Mouse (Mus musculus) left cerebral cortex, adult 9 months (tissue): Measurements from ENCODE around the gene Foxo4.

Source experiments
- DNase-seq, 2 experiments: peaks; one replicate each; pipeline ENCODE4 v3.0.0; 2022; ENCODE audit warnings: low spot score in 2 of 2

Foxo4 gene

DNA sequence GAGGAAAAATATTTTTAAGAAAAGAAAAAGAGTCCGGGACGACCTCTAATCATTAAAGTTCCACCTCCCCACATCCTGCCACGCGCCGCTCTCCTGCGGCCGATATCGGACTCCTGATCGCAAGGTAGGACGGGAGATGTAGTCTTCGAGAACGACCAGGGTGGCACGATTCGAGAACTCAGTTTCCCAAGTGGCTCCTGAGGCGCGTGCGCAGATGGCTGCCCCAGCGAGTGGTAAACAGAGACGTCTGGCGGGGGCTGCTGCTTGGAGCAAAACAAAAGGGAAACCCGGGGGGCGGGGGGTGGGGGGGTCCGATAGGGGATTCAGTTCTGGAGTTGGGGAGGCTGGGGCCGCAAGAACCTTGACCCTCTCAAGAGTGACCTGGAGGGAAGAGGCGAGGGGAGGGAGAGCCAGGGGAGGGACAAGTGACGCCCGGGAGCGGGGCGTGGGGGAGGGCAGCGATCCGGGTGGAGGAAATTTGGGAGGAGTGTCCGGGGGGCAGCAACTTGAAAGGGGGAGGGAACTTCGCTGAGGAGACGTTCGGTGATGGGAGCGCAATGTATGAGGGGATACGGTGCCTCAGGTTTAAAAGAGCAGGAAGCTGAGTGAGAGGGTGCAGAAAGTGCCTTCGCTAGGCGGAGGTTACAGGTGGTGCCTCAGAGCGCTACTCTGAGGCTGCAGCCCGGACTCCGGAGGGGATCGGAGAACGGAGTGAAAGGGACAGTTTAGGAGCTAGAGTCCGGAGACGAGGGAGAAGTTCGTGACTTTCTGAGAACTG lies at the start of gene Foxo4:
TSS of gene Foxo4 (plus strand) at position 577 of the 778 bp plus-strand sequence.
- peak; percentile 52 to 82 for DNase-seq

DNA sequence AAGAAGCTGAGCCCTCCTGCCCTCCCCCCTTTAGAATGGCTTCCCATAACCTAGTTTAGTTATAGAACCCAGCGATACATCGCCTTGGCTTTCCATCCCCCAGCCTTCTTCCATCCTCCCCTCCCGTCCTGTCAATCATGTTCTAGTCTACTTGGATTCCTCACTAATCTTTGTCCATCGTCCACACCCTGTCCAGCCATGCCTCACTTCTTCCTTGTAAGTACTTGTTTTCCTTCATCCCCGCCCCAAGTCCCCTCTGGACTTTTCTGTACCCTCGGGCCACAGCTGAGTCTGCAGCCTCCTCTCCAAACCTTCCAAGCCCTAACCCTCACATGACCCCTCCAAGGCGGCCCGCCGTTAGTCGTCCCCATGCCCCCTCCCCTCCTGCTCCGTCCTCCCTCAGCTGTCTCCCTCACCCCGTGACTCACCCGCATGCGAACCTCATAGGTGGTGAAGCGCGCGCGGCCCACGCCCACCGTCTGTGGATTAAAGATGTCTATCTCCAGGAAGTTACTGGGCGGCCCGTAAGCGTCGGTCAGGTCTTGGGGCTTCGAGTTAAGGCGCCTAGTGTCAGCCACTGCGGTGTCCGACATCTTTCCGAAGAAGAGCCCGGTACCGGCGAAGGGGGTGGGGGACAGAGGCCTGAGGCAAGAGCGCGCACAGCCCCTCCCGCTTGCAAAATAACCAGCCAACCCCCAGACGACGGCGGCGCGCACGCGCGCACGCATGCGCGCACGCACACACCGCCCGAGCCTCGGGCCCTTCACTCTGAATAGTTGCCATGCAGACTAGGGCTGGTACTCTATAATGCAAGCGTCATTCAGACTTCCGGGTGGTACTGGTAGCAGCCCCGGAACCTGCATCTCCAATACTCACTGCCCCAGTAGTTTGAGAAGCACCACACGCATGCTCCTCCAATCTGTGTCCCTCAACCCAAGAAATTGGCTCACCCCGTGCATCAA lies 32.2 kb upstream of the Foxo4 start, which contains the start of gene Snx12:
TSS of gene Snx12 (minus strand) at position 730 of the 962 bp plus-strand sequence.
- DNase-seq, result peak; percentile 87 to 94

DNA sequence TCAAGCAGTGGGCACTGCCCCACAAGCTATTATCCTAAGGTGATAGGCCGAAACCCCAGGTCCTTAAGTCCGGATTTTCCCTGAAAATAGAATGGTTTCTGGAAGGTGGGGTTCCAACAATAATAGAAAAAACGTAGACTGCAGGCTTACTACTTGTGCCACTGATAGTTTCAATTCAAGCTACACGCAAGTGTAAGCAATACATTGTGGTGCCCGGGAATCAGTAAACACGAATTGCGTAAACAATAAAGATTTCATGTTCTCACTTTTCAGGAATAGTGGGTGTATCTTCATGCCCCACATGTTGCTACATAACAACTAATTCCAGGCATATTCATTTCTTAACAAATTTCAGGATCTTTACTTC lies 31.5 kb upstream of the Foxo4 start:
- DNase-seq, result no peak

DNA sequence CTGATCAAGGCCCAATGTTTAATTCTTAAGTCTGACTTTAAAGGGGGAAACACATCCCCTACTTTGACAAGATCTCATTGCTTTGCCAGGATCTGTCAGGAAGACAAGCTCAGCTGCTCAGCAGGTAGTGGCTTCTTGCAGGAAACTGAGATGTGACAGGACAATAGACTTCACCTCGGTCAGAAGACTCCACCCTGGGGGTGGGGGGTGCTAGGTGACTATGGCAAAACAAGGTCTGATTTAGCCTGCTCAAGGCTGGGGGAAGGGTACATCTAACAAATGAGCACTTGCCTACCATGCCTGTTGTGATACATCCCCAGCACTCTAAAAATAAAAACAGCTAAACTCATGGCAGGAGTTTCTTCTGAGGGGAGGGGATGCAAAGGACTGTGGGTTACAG lies 9.3 kb upstream of the Foxo4 start:
- no peak for DNase-seq

DNA sequence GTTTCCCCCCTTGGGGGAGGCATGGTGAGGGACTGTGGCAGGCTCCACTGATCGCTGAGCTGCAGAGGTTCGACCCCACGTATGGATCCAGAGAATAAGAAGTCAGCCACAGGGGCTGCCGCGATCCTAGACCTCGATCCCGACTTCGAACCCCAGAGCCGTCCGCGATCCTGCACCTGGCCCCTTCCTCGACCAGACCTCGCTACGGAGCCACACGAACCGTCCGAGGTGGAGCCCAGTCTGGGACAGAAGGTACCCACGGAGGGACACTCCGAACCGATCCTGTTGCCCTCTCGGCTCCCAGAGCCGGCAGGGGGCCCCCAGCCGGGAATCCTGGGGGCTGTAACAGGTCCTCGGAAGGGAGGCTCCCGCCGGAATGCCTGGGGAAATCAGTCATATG lies 412 bp downstream of the Foxo4 start:
- no peak for DNase-seq

DNA sequence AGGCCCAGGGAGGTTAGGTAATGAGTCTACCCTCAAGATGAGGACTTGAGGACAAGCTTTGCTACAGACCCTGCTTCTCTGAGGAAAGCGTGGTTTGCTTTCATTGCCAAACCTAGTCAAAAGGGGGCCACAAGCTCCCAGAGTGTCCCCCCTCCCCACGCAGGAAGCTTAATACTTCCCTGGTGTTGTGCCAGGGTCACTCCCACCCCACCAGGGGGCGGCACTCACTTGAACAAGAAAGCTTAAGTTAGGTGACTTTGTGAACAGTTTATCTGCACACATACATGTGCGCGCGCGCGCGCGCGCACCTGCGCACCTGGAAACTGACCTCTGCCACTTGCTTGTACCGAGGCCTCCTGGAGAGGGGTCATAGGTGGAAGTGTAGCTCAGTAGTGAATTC lies 2.3 kb downstream of the Foxo4 start:
- no peak for DNase-seq

DNA sequence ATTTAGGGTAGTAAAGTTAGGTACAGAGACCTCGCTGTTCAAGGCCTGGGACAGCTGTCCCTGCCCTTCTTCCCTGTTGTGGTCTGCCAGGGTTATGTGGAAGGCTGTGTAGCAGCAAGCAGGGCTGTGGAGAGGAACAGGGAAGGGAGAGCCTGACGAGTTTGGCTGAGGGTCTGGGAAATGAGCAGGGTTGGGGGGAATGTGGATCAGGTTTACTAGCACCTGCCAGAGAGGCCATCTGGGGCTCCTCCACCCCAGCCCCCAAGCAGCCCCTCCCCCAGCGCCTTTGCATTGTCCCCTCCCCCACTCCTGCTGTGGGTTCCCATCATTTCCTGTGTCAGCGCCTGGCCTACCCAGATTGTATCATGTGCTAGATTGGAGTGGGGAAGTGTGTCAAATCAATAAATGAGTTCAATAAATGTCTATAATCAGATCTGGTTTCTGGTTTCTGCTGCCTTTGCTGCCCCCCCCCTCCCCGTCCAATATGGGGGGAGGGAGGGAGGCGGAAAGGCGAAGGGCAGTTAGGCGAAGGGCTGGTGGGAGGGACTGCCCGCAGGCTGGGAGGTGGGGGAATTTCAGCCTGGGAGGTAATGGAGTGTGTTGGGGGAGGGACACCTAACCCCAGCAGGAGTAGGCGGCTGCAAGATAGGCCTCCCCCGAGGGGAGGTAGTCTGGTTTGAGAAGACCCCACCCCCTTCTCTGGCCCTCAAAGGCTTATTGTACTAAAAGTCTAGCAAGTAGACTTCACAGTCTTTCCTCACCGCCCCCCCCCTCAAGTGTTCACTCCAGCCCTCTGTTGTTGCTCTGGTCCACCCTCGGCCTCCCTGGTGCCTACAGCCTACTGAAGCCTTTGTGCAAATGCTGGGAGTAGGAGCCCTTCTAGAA lies 6.4 kb downstream of the Foxo4 start:
- DNase-seq, result no peak

DNA sequence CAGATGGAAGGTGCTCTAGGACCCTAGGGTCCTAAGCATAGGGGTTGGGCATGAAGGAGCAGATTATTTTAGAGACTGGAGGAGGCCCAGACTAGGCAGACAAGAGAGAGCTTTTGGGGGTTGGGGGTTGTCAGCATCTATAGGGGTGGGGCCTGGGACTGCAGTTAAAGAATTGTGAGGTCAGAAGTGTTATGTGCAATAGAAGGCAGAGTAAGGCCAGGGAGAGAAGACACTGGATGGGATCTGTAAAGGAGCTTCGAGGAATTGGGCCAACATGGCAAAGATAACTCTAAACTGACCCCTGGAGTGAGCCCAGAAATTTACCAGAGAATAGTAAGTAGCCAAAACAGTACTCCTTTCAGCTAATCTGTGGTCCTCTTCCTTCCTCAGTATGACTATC lies 9.6 kb downstream of the Foxo4 start, which contains the start of gene Gm614:
TSS of gene Gm614 (minus strand) at position 101 of the 400 bp plus-strand sequence.
- no peak for DNase-seq

DNA sequence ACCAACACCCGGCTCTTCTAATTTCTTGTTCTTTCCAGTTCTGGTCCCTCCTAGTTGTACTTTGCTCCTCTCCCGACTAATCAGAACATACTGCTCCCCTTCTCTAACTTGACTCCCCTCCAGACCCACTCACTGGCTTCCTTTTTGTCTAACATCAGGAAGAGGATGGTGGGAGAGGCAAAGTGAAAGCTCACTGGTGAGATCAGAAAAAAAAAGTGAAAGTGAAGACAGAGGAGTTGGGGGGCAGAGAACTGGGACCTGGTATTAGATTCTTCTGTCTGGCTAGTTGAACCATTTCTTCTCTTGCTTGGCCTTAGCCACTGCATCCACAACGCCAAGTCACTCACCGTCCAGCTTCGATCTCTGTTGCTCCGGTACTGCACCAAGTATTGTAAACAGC lies 12.3 kb downstream of the Foxo4 start:
- no peak for DNase-seq

DNA sequence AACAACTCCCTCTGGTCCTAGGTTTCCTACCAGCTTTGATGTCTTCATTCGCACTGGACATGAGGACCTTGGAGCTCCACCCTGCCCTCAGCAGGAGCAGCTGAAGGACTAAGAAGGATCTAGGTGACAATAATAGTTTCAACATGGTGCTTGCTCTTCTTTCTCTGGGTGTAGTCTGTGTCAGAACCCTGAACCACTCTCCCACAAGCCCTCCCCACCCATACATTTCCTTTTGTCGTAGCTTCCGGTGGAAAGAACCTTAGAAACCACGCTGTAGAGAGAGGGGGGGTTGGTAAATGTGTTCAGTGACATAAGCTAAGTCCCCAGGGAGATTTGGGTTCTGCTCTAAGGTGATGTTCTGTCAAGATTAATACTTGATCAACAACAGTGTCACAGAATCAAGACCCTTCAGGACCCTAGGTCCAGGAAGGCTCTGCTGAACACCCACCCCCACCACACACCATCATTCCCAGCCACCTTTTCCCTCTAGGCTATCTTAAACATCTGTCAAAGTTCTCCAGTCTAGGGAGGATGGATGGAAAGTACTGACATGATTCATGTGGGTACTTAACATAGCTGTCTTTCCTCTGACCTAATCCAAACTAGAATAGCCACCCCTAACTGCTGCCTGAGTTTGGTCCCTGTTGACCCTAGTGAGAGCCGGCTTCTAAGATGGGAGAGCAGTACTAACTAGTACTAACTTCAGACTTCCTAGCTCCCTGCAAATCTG lies 13.9 kb downstream of the Foxo4 start, which contains the start of gene Il2rg:
TSS of gene Il2rg (minus strand) at position 231 of the 730 bp plus-strand sequence.
- no peak for DNase-seq

DNA sequence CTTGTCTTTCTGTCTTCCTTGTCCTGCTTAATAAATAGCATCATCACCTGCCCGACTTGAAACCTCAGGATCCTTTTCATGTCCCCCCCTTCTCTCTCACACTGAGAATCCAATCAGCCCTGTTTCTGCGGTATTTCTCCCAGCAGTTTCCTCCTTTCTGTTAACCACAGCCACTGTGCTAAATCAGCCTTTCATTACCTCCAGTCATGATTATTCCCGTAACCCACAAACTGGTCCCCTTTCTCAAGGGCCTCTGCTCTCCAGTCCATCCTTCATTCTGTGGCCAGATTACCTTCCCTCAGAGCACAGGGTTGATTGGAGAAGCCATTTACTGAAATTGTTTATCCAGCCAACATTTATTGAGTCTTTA lies 14.4 kb downstream of the Foxo4 start, which contains the start of gene Gm20489:
TSS of gene Gm20489 (minus strand) at position 269 of the 370 bp plus-strand sequence.
- DNase-seq, result no peak

DNA sequence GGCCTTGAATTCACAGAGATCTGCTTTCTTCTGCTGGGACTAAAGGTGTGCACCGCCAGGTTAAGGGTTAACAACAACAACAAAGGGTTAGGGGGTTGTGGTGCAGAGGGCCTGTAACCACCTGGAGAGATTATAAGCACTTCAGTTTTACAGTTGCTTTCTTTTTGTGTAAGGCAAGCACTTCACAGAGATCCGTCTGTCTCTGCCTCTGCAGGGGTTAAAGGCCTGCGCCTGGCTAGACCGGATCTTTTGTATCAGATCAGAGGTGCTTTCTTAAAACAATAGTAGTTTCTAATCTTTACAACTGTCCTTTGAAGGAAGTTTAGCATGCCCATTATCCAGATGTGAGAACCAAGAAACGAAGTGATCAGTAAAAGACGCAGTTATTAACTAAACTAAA lies 19.1 kb downstream of the Foxo4 start:
- no peak for DNase-seq

DNA sequence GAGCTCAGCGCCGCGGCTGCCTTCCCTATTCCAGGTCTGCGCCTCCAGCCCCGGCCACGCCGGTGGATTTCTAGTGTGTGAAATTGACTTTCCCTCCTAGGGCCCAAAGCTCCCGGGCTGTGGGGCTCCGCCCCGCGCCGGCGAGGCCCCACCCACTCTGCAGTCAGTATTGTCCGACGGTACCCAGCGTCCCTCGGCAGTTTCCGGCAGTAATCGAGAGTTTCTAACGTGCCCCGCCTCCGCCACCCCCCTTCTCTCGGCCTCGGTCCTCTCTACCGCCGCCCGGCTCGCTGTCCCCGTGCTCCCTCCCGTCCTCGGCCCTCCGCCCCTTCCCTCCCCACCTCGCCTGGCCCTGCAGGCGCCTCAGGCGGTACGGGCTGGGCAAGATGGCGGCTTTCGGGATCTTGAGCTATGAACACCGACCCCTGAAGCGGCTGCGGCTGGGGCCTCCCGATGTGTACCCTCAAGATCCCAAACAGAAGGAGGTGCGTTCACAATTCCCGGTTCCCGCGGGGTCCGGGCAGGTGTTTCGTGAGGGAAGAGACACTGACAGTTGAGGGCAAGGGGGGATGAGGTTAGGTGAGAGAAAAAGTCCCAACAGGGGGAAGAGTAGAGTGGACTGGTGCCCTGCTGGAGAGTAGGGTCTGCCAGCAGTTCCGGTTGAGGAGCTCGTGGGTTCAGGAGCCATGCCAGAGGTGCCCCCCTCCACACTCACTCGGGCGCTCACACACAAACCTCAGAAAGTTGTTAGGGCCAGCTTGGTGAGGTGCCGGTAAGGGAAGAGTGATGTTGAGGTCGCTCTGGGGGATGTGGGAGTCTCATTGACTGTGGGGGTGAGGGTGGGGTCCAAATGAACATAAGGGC lies 19.8 kb downstream of the Foxo4 start, which contains the start of gene Med12:
TSS of gene Med12 (plus strand) at position 156 of the 864 bp plus-strand sequence.
- peak; percentile 45 to 76 for DNase-seq

DNA sequence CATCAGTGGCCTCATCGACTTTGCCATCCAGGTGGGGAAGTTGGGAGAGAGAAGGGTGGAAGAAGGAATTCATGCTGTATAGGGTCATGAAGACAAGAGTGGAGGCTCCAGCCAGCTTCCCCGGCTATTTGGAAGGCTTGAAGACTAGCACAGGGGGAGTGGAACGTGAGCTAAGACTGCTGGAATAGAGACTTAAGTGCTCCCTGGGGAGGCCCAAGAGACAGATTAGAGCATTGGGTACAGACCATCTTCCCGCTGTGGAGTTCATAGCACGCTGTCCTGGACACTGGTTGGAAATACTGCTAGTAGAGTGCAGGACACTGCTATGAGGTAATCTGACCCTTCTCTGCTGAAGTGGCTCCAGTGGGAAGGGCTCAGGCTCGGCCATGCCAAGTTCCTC lies 28.5 kb downstream of the Foxo4 start:
- DNase-seq, result no peak

DNA sequence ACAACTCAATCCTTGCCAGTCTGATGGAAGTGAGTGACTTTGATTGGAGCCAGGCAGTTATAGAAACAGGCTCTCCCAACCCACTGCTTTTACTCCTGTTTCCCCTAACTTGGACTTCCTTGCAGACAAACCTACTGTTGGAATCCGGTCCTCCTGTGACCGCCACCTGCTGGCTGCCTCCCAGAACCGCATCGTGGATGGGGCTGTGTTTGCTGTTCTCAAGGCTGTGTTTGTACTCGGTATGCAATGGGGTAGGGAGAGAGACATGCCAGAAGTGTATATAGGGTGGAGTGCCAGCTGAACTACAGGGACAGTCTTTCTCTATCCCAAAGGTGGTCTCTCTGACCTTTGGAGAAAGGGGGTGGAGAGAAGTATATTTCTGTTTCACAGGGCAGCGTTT lies 31.2 kb downstream of the Foxo4 start:
- peak in 1 of 2 experiments; percentile 67 for DNase-seq

DNA sequence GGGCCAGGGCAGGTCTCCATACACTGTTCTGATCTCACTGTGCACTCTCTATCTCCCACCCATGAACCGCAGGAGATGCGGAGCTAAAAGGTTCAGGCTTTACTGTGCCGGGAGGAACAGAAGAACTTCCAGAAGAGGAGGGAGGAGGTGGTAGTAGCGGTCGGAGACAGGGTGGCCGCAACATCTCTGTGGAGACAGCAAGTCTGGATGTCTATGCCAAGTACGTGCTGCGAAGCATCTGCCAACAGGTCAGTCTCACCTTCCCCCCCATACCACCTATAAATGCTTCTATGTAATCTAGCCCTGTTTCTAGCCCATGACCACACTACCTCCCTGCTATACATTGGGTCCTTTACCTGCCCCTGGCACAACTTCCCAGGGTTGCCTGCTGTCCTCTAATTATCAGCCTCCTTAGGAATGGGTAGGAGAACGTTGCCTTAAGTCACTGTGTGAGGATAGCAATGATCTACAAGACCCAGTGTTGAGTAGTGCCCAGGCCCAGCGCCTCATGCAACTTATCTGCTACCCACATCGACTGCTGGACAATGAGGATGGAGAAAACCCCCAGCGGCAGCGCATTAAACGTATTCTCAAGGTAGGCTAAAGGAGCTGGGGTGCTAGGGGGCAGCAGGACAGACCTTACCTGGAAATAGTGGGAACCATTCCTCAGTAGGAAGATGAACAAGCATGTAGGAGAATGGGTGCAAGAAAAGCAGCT lies 31.8 kb downstream of the Foxo4 start:
- DNase-seq, result no peak

DNA sequence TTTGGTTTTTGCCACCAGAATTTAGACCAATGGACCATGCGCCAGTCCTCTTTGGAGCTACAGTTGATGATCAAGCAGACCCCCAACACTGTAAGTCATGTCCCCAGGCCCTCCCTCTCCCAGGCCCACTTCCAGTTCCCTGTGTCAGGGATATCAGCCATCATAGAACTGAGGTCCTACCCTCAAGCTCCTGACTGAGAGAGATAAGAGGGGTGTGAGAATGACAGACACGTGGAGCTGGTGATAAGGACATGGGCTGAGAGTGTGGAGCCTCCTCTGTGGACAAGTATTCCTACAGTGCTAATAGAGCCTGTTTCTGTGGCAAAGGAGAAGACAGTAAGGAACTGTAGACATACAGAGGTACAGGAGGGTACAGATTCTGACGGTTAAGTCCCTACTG lies 33.2 kb downstream of the Foxo4 start:
- no peak for DNase-seq

DNA sequence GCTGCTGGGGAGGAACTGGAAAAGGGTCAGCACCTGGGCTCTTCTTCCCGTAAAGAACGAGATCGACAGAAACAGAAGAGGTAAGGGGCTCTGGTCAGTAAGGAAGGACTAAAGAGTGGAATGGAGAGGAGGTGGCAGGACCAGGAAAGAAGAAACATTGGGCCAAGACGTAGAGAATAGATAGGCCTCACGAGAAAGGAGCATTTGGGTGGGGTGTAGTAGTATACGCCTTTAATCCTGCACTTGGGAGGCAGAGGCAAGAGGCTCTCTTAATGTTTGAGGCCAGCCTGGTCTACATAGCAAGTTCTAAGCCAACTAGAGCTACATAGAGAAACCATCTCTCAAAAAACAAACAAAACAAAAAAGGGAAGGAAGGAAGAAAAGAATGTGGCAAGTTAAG lies 34.1 kb downstream of the Foxo4 start:
- DNase-seq, result no peak

DNA sequence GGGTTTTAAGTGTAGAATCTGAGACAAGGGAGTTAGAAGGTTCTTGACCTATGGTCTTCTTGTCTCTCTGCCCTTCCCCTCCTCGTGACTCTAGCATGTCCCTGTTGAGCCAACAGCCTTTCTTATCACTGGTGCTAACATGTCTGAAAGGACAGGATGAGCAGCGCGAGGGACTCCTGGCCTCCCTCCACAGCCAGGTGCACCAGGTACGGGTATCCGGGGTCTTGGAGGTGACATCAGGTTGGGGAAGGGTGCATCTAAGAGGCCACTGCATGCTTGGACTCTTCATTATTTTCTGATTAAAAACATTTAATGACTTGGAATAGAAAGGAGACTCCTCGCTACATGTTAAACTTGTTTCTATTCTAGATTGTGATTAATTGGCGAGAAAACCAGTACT lies 34.7 kb downstream of the Foxo4 start:
- no peak for DNase-seq
